Mouse (Mus musculus) intestine, embryonic 15.5 days (tissue): ENCODE data around the gene Siah2. TPM values are rescaled to one million over a fixed set of nuclear protein-coding genes. Genes with fewer than 3 reads are reported as not detected.
A peak's percentile ranks its signal among the peaks of the same experiment; 100 is the strongest.

Source experiments
- ATAC-seq: fragments of 200-750 bp; cut with Nextera tagmentation; 2 replicates; pipeline ENCODE4 v1.8.0; 2017; ENCODE audit warnings: moderate TSS enrichment, moderate library complexity
- H3K27ac ChIP-seq: fragments of 300-500 bp; sonication (generic); 2 replicates; pipeline ENCODE4 v1.5.1; 2015; ENCODE audit warnings: mild to moderate bottlenecking, inconsistent platforms
- H3K27me3 ChIP-seq: fragments of 300-500 bp; sonication (generic); replicated peaks from 2 replicates; pipeline ENCODE4 v1.6.1; 2015; ENCODE audit warnings: inconsistent platforms
- H3K36me3 ChIP-seq: fragments of 300-500 bp; sonication (generic); 2 replicates; pipeline ENCODE4 v1.6.1; 2015; ENCODE audit warnings: inconsistent platforms
- H3K4me1 ChIP-seq: fragments of 300-500 bp; sonication (generic); replicated peaks from 2 replicates; pipeline ENCODE4 v1.6.1; 2015; ENCODE audit warnings: inconsistent platforms
- H3K4me2 ChIP-seq: fragments of 300-500 bp; sonication (generic); replicated peaks from 2 replicates; pipeline ENCODE4 v1.6.1; 2015; ENCODE audit warnings: mild to moderate bottlenecking, inconsistent platforms
- H3K4me3 ChIP-seq: fragments of 300-500 bp; sonication (generic); replicated peaks from 2 replicates; pipeline ENCODE4 v1.5.1; 2015; ENCODE audit warnings: inconsistent platforms
- H3K9ac ChIP-seq: fragments of 300-500 bp; sonication (generic); 2 replicates; pipeline ENCODE4 v1.6.1; 2015; ENCODE audit warnings: inconsistent platforms
- H3K9me3 ChIP-seq: fragments of 300-500 bp; sonication (generic); 2 replicates; pipeline ENCODE4 v1.6.1; 2016; ENCODE audit warnings: inconsistent platforms
- WGBS: fragments of 180-500 bp; shearing (Covaris S2); methylation state at CpG from one replicate; pipeline ENCODE4 v1.1.7; 2015; 5-methylcytosine and 5-hydroxymethylcytosine counted together
- polyA plus RNA-seq: library from polyadenylated mRNA; unstranded; fragments of >200 nt; fragmentation: Nextera tagmentation; extraction: Ambion mirVana; gene quantifications from 2 replicates; pipeline ENCODE4 v1.2.1, GENCODE M21; 2015

The Siah2 gene
- polyA plus RNA-seq, 1 experiment from 2014 or later, result 4.7 TPM

GRCm38 (mm10) chr3:58650328-58650727 is 41.9 kb downstream of the Siah2 start:
- no peaks in the 10 kb centered on the region for H3K9me3 ChIP-seq
- no peaks in the 10 kb centered on the region for H3K36me3 ChIP-seq
- H3K4me1 ChIP-seq, result no peaks in the 10 kb centered on the region
- H3K27me3 ChIP-seq, result no peaks in the 10 kb centered on the region
- H3K27ac ChIP-seq, result no peak overlapping the region
- ATAC-seq, result no peak
- 49% methylated on average over 4 of the region's 4 CpGs for whole genome bisulfite sequencing
- no peak overlapping the region for H3K4me2 ChIP-seq
- no peak overlapping the region for H3K4me3 ChIP-seq
- no peak overlapping the region for H3K9ac ChIP-seq

DNA sequence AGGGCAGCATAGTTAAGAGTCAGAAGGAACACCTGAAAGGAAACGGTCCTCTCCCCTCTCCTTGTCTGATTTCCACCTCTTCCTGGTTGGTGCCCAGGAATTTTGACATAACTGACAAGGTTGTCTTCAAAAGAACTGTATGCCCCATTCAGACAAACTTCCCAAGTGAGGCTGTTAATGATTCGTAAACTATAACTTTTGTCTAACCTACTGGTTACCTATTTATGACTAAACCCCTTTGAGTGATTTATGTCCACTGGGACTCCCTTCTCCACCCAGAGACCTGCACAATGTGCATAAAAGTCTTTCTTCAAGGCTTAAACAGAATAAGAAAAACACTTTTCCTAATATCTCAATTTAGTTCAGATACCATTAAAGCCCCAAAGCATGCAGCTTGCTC is 45.0 kb downstream of the Siah2 start:
- no peak overlapping the region for H3K27ac ChIP-seq
- no peak overlapping the region for H3K4me2 ChIP-seq
- no peaks in the 10 kb centered on the region for H3K36me3 ChIP-seq
- H3K27me3 ChIP-seq, result no peaks in the 10 kb centered on the region
- no peak overlapping the region for H3K4me3 ChIP-seq
- no peak overlapping the region for H3K9ac ChIP-seq
- WGBS, result 71% methylated on average over 2 of the region's 2 CpGs
- no peaks in the 10 kb centered on the region for H3K4me1 ChIP-seq
- no peaks in the 10 kb centered on the region for H3K9me3 ChIP-seq
- ATAC-seq, result no peak

- Histone ChIP-seq H3K4me1 (no peaks in the 10 kb centered on the region), H3K27ac (no peak overlapping the region), H3K36me3 (no peaks in the 10 kb centered on the region), H3K9ac (no peak overlapping the region), H3K4me3 (no peak overlapping the region), H3K27me3 (no peaks in the 10 kb centered on the region), H3K9me3 (no peaks in the 10 kb centered on the region), H3K4me2 (no peak overlapping the region)
- 88% methylated on average over 4 of the region's 4 CpGs for WGBS
- no peak for ATAC-seq
Observed at GRCm38 (mm10) chr3:58646180-58646579, 46.0 kb downstream of the Siah2 start.

DNA sequence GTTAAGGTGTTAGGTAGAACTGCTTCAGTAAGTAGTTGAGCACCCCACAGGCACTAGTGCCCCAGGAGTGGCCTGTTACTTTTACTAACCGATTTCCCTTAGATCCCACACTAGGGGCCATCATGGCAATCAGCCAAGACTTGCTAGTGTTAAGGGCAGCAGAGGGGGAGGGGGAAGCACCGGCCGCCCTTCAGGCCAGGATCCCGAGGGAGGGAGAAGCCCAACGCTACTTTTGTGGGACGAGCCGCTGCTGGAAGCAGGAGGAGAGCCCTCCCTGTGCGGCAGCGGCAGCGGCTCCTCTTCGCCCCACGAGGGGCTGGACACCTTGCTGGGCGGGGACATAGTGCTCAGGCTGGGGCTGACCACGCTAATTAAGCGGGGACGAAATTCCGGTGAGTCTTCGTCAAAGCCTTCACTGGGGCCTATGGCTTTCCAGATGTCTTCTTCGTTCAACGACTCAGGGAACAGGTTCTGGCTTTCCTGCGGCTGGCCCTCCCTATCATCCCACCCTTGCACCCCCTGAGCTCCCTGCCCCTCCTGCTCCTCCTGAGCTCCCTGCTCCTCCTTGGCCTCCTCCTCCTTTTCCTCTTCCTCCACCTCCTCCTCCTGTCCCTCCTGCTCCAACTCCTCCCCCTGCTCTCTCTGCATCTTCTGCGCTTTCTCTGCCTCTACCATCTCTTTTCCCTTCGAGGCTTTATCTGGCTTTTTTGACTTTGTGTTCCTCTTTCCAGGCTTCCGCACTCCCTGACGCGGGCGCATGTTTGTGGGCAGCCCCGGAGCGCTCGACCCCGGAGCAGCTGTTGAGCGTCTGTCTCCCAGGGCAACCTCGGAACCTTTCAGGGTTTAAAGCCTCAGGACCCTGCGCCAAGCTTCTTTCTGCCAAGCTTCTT is 55.5 kb downstream of the Siah2 start, which contains the start of gene Erich6:
Erich6 (minus strand) TSS at position 802 of the 890 bp plus-strand sequence.
- WGBS, result under 1% methylated on average over 34 of the region's 34 CpGs
- peak within 1 kb of the TSS; percentile 52 for H3K4me3 ChIP-seq
- 0 out of 2 replicates have a peak, but pooled peaks cover 3% of the 10 kb centered on the region for H3K4me1 ChIP-seq
- no peaks in the 10 kb centered on the region for H3K9me3 ChIP-seq
- H3K4me2 ChIP-seq, result peak within 1 kb of the TSS; percentile 98
- 0 out of 2 replicates have a peak within 1 kb of the TSS, but pooled peaks have one; percentile 13 for H3K27ac ChIP-seq
- peak within 1 kb of the TSS; percentile 48 for H3K9ac ChIP-seq
- no peaks in the 10 kb centered on the region for H3K27me3 ChIP-seq
- no peaks in the 10 kb centered on the region for H3K36me3 ChIP-seq
- peak; percentile 94 for ATAC-seq

DNA sequence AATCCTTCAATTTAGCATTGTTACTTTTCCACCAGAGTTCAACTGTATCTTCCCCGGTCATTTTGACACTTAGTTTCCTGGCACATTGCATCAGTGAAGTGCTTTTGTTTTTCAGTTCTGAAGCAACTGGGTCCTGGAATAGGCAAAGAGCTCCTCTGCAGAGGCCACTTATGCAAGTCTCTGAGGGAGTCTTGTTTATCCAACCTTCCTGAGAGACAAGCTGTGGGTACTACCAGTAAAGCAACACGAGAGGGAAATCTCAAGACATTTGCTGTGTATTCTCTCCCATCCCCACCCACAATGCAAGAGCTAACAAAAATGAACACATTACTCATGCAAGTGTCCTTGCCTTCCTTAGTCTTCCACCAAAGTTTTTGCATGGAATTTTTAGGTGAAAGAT is 60.5 kb downstream of the Siah2 start:
- H3K4me1 ChIP-seq, result no peaks in the 10 kb centered on the region
- H3K36me3 ChIP-seq, result no peaks in the 10 kb centered on the region
- 81% methylated on average over 2 of the region's 2 CpGs for WGBS
- no peak for ATAC-seq
- H3K4me2 ChIP-seq, result no peak overlapping the region
- no peak overlapping the region for H3K27ac ChIP-seq
- H3K9ac ChIP-seq, result no peak overlapping the region
- no peak overlapping the region for H3K4me3 ChIP-seq
- H3K27me3 ChIP-seq, result no peaks in the 10 kb centered on the region
- no peaks in the 10 kb centered on the region for H3K9me3 ChIP-seq

GRCm38 (mm10) chr3:58624981-58625380 is 67.2 kb downstream of the Siah2 start:
- Histone ChIP-seq H3K4me1 (no peaks in the 10 kb centered on the region), H3K27me3 (no peaks in the 10 kb centered on the region), H3K4me2 (no peak overlapping the region), H3K4me3 (no peak overlapping the region), H3K36me3 (no peaks in the 10 kb centered on the region), H3K27ac (no peak overlapping the region), H3K9ac (no peak overlapping the region), H3K9me3 (no peaks in the 10 kb centered on the region)
- no peak for ATAC-seq
- 84% methylated on average over 4 of the region's 4 CpGs for WGBS

Other genes starting within 250 kb of the Siah2 start
- gene Eif2a, start 166.6 kb downstream of the Siah2 start, polyA plus RNA-seq, result 51.7 and 58.4 TPM in 2 replicates
- gene Serp1, start 166.5 kb downstream of the Siah2 start, polyA plus RNA-seq, result 197 and 203 TPM in 2 replicates
- 20.6 and 20.8 TPM in 2 replicates for gene Selenot, start 115.8 kb downstream of the Siah2 start, polyA plus RNA-seq
- gene Erich6, start 55.2 kb downstream of the Siah2 start, polyA plus RNA-seq, result not detected in 2 replicates
- not detected in 2 replicates for gene Mindy4b-ps, start 129.9 kb upstream of the Siah2 start, polyA plus RNA-seq
- not detected in 2 replicates for gene Clrn1, start 192.9 kb upstream of the Siah2 start, polyA plus RNA-seq